Mouse (Mus musculus): ENCODE data around the gene Gjb5. TPM values are rescaled to one million over a fixed set of nuclear protein-coding genes. Genes with fewer than 3 reads are reported as not detected.

Gjb5 gene
- polyA plus RNA-seq, 1 experiment from 2014 or later, result 0.51 TPM

GRCm38 (mm10) chr4:127312349-127312748 lies 45.6 kb downstream of the Gjb5 start:
- DNase-seq (no peak), ATAC-seq (ENCODE audit: insufficient read depth) (no peak)
- Histone ChIP-seq H3K27ac (ENCODE audit: low read depth) (no peak overlapping the region), H3K4me2 (0 out of 2 replicates have a peak overlapping the region, but pooled peaks have one; percentile 15), H3K27me3 (ENCODE audit: insufficient read depth, low read length) (peaks cover 18% of the 10 kb centered on the region), H3K4me3 (ENCODE audit: low read depth, low read length) (0 out of 2 replicates have a peak overlapping the region, but pooled peaks have one; percentile 12), H3K9me3 (ENCODE audit: low read depth, low read length) (no peaks in the 10 kb centered on the region), H3K4me1 (ENCODE audit: insufficient read depth) (no peaks in the 10 kb centered on the region), H3K36me3 (ENCODE audit: insufficient read depth) (no peaks in the 10 kb centered on the region), H3K9ac (no peak overlapping the region)
- TF ChIP-seq CTCF (IDR thresholded peaks at IDR 0.05; ENCODE audit: low read depth), result no peak
- 64% methylated on average over 24 of the region's 24 CpGs for WGBS

GRCm38 (mm10) chr4:127311561-127311960 lies 46.4 kb downstream of the Gjb5 start:
- no peak for ATAC-seq (ENCODE audit: insufficient read depth)
- Histone ChIP-seq H3K36me3 (ENCODE audit: insufficient read depth) (no peaks in the 10 kb centered on the region), H3K4me1 (ENCODE audit: insufficient read depth) (no peaks in the 10 kb centered on the region), H3K4me2 (peak overlapping the region; percentile 15; the same call in 1 of the 2 replicates), H3K9me3 (ENCODE audit: low read depth, low read length) (no peaks in the 10 kb centered on the region), H3K27me3 (ENCODE audit: insufficient read depth, low read length) (peaks cover 18% of the 10 kb centered on the region), H3K27ac (ENCODE audit: low read depth) (no peak overlapping the region), H3K4me3 (ENCODE audit: low read depth, low read length) (0 out of 2 replicates have a peak overlapping the region, but pooled peaks have one; percentile 12), H3K9ac (no peak overlapping the region)
- TF ChIP-seq CTCF (IDR thresholded peaks at IDR 0.05; ENCODE audit: low read depth), result no peak
- 39% methylated on average over 9 of the region's 9 CpGs for WGBS
- DNase-seq, result no peak

- no peak for ATAC-seq (ENCODE audit: insufficient read depth)
- TF ChIP-seq CTCF (IDR thresholded peaks at IDR 0.05; ENCODE audit: low read depth), result no peak
- Histone ChIP-seq H3K4me3 (ENCODE audit: low read depth, low read length) (no peak overlapping the region), H3K4me2 (no peak overlapping the region), H3K36me3 (ENCODE audit: insufficient read depth) (no peaks in the 10 kb centered on the region), H3K27ac (ENCODE audit: low read depth) (no peak overlapping the region), H3K9ac (no peak overlapping the region), H3K4me1 (ENCODE audit: insufficient read depth) (no peaks in the 10 kb centered on the region), H3K27me3 (ENCODE audit: insufficient read depth, low read length) (peaks cover 4% of the 10 kb centered on the region), H3K9me3 (ENCODE audit: low read depth, low read length) (no peaks in the 10 kb centered on the region)
- 41% methylated on average over 2 of the region's 2 CpGs for WGBS
- no peak for DNase-seq
Observed at GRCm38 (mm10) chr4:127306915-127307314, 51.1 kb downstream of the Gjb5 start.

Other genes starting within 250 kb of the Gjb5 start
- 13.1 and 14.9 TPM in 2 replicates for gene Tmem35b, start 234.5 kb downstream of the Gjb5 start, polyA plus RNA-seq (2014; fragmentation: Nextera tagmentation; extraction: Ambion mirVana)
- gene Dlgap3, start 189.0 kb downstream of the Gjb5 start, polyA plus RNA-seq (2014; fragmentation: Nextera tagmentation; extraction: Ambion mirVana), result 0.97 and 1.4 TPM in 2 replicates
- gene Smim12, start 114.4 kb downstream of the Gjb5 start, polyA plus RNA-seq (2014; fragmentation: Nextera tagmentation; extraction: Ambion mirVana), result 57.5 and 63.0 TPM in 2 replicates
- gene Gja4, start 44.1 kb downstream of the Gjb5 start, polyA plus RNA-seq (2014; fragmentation: Nextera tagmentation; extraction: Ambion mirVana), result 24.0 and 26.1 TPM in 2 replicates
- gene Gjb3, start 27.3 kb downstream of the Gjb5 start, polyA plus RNA-seq (2014; fragmentation: Nextera tagmentation; extraction: Ambion mirVana), result 0.86 and 1.1 TPM in 2 replicates
- gene Gjb4, start 4.1 kb downstream of the Gjb5 start, polyA plus RNA-seq (2014; fragmentation: Nextera tagmentation; extraction: Ambion mirVana), result 0.12 TPM in 1 of 2 replicates, not detected in the other